Mouse (Mus musculus) neural tube, embryonic 12.5 days (tissue): ENCODE measurements around the gene Gm5447. TPM values are rescaled to one million over a fixed set of nuclear protein-coding genes. Genes with fewer than 3 reads are reported as not detected.

Experiments used
- polyA plus RNA-seq: library from polyadenylated mRNA; unstranded; fragments of >200 nt; fragmentation: Nextera tagmentation; extraction: Ambion mirVana; gene quantifications from 2 replicates; pipeline ENCODE4 v1.2.1, GENCODE M21; 2016

Gm5447 gene
- polyA plus RNA-seq, 1 experiment from 2014 or later, result not detected

Other genes starting within 250 kb of the Gm5447 start
- 0.05 and 0.08 TPM in 2 replicates for gene Irf4, start 225.0 kb upstream of the Gm5447 start, polyA plus RNA-seq
- gene Hus1b, start 26.4 kb upstream of the Gm5447 start, polyA plus RNA-seq, result not detected in 2 replicates
- gene Exoc2, start 111 bp upstream of the Gm5447 start, polyA plus RNA-seq, result 42.5 and 45.7 TPM in 2 replicates